Comparison of ENCODE assay signal across 16 mouse cellular contexts in genomic region chr7:79731438-79731837, GRCm38 (mm10). TPM values are rescaled to one million over a fixed set of nuclear protein-coding genes. Genes with fewer than 3 reads are reported as not detected.
"Had no signal": no experiment of that assay in that cellular context is flagged by ENCODE, and none has a peak within 500 bp of the region (broad histone marks: within the 10 kb centered on the region; RNA-seq: fewer than 3 reads in every experiment).

No protein-coding gene starts in this region.

- DNase-seq: kidney, adult 18-20 months; left cerebral cortex, postnatal 4 days; liver, postnatal 0 days; lung, embryonic 14.5 days; thymus, postnatal 4 days had no signal

- H3K4me1 ChIP-seq: midbrain, embryonic 13.5 days; stomach, embryonic 15.5 days had no signal

- H3K4me3 ChIP-seq: limb, embryonic 12.5 days; limb, embryonic 15.5 days; midbrain, embryonic 13.5 days; stomach, embryonic 15.5 days had no signal

- H3K27ac ChIP-seq: kidney, postnatal 0 days; limb, embryonic 12.5 days; limb, embryonic 15.5 days; liver, embryonic 14.5 days; macrophage; midbrain, embryonic 13.5 days; stomach, embryonic 15.5 days had no signal

RNA-seq across cellular contexts. Expression of gene Plin1, which starts 1.3 kb away (rescaled TPM):
- total RNA-seq: left cerebral cortex, postnatal 14 days; left cerebral cortex, postnatal 4 days; megakaryocyte, adult 5-6 weeks had no signal
- polyA plus RNA-seq: limb, embryonic 12.5 days; limb, embryonic 15.5 days; liver, embryonic 11.5 days; liver, embryonic 14.5 days; liver, postnatal 0 days; lung, embryonic 14.5 days; macrophage; midbrain, embryonic 13.5 days; neural tube, embryonic 11.5 days; stomach, embryonic 15.5 days had no signal

RNA-seq across cellular contexts. Expression of gene Wdr93, which starts 11.5 kb away (rescaled TPM):
- total RNA-seq: left cerebral cortex, postnatal 14 days; megakaryocyte, adult 5-6 weeks had no signal
- polyA plus RNA-seq: limb, embryonic 15.5 days; liver, embryonic 11.5 days had no signal
